Mouse (Mus musculus) c-Kit-positive CD71-positive TER-119-negative erythroid progenitor cells, embryonic 14.5 days (primary cell): Measurements from ENCODE around the gene Ptp4a2.
A peak's percentile ranks its signal among the peaks of the same experiment; 100 is the strongest.

ENCODE experiments used
- DNase-seq: peaks from one replicate; pipeline ENCODE4 v3.0.0-alpha.2; 2013; ENCODE audit warnings: low read depth

Ptp4a2 gene

DNA sequence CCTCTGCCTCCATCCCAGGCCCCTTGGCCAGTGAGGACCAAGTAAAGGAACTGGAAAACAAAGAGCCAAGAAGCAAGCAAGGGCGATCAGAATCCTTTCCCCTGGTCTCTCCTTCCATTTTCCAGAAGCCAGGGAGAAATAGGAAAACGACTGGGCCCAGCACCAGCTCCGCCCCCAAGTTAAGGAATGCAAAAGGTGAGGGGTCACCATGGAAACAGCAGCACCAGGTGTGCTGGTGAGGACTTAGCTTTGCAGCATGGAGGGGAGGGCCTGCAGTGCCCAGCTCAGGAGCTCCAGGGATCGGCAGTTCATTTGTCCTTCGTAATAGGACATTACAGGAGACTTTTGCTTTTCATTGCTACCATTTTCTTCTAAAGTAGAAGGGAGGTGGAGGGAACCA is 13.0 kb upstream of the Ptp4a2 start:
- DNase-seq, result no peak

DNA sequence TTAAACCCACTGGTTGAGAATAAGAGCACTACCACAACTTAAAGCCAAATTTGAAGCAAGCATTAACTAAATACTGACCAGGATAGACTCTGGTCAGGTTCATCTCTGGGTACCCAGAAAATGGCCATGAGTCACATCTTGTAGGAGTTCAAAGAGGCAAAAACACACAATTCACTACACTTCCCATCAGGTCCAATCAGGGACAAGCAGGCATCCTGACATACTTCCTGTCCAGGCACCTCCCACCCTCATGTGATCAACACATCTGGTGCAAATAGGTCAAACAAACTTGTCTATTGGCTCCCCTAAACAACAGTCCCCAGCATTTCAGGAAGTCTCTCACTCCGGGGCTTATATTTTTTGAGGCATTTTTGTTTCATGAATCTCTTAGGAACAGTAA is 7.7 kb upstream of the Ptp4a2 start:
- DNase-seq, result no peak

DNA sequence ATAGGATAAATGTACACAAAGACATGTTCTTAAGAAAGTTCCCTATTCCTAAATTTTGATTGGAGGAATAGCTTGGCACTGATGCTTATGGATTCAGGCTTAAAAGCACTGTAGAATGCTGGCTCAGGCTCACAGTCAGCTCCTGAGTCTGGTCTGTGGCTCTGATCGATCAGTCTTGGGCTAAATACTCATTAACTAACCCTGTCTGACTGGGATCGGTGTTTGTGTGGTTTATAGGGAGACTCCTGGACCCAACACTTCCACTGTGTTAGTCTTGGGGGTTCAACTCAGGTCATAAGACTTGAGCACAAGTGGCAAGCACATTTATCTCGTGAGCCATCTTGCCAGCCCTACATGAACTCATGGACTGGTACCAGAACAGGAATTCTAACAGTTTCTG is 6.0 kb upstream of the Ptp4a2 start:
- no peak for DNase-seq

DNA sequence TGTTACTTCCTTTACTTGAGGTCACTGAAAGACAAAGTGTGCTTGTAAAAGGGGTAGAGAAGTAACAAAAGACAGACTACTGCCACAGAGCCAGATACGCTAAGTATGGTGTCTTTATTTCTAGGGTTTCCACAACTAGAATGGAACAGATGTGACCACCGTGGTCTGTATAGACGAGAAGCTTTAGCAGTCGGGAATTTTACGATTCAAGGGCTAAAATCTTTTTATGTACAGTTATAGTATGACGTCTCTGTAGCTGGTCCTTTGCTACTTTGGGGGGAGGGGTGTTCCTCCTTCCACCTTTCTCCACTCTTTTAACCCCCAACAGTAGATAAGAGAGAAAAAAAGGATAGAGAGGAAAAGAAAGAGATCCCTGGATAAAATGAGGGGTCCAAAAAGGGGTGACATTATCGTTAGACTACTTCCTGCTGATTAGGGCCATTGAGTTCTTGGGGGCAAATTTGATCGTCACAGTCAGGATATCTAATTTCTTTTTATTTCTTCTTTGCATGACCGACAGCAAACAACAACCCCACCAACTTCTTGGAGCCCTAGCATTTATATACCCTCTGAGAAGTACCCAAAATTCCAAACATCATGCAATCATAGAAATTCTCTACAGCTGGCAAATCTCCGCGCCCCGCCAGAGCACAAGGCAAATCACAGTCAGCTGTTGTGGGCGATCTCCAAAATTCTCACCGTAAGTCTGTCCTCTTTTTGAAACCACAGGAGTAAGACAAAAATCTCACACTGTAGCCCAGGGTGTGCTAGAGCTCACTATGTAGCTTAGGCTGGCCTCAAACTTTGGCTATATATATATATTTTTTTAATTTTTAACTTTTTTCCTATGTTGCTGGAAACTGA is 818 bp downstream of the Ptp4a2 start:
- DNase-seq, result no peak

DNA sequence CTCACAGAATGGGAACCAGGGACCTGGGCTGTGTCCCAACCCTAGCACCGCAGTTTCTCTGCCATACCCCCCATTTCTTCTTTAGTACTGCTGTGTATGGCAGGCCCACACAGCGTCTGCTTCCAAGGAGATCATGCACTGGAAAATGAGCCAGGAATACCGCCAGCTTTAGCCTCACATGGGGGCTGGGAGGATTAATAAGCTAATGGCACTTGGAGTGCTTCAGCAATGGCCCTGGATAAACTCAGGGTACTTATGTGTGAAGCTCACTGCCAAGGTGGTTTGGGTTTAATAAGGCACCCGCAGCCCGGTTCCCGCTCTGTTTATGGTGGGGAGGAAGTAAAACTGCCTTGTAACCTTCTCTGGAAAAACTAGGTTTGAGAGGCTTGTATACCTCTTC is 6.6 kb downstream of the Ptp4a2 start:
- no peak for DNase-seq

DNA sequence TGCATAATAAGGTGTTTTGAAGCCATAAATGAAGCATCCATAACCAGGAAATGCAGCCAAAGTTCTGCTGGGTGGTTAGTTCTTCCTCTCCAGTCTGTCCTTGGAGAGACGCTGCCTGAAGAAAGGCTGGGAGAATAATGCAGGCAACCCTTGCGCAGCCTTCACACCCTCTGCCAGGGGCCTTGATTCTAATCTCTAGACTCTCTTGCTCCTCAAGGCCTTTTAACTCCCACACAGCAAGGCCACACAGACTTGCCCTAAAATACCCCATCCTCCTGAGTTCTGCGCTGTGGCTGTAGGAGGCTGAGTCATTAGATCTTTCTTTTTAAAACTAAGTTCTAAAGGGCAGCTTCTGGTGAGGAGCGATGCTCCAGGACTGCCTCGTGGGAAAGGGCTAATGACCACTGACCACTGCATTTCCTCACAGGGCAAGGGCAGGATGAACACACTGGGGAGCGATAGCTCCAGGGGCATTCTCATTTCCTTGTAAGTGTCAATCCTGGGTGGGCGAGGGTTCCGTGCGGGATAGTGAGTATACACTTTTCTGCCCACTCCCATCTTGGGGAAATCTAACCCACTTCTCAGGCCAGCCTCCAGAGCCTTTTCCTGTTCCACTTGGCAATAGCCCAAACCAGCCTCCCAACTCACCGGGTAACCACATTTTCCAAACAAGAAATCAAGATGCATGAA is 7.6 kb downstream of the Ptp4a2 start:
- no peak for DNase-seq

DNA sequence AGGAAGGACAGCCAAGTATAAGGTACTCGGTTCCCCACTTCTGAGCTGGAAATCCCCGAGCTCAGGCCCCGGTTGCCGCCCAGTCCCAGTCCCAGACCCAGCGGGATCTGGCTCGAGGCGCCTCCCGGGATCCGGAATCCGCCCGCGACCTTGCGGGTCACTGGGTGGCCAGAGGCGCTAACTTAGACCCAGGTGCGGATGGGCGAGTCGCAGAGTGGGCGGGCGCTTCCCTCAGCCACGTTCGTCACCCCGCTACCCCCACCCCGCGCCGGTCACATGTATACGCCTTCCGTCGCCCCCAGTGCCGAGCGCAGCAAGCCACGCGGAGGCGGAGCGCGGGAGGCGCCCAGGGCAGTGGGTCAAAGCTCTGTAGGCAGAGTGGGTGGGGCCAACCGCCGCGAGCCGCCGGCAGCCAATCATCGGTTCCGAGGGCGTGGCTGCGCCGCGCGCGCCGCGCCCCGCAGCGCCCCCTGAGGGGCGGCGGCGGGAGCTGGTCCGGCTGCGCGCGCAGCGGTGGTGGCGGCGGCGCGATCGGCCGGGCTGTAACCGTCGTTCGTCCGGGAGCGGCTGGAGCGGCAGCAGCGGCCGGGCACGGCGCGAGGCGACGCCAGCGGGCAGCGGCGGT is 8.8 kb downstream of the Ptp4a2 start:
- peak; percentile 91 for DNase-seq

DNA sequence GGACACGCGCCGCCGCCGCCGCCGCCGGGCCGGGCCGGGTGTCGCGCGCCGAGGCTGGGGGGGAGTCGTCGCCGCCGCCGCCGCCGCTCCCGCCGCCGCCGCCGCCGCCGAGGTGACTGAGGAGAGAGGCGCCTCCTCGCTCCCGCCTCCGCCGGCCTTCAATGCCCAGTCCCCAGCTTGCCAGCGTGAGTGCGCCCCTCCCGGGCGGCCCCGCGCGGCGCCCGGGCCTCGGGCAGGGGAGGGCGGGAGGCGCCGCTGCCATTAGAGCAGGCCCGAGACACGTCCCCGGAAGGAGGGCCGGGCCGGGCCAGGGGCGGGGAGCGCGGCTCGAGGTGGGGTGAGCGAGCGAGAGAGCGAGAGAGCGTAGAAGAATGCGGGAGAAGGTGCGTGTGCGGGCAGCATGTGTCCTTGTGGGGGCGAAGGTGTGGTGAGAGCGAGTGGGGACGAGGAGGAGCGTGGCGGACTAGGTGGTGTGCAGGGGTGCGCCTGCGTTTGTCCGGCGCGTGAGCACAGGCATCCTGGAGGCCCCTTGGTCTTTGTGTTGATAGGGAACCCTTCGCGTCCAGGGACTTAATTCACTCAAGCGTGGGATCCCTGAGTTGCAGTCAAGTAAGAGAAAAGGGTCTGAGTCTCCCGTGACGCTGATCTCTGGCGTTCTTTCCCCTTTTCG is 9.5 kb downstream of the Ptp4a2 start:
- DNase-seq, result no peak

DNA sequence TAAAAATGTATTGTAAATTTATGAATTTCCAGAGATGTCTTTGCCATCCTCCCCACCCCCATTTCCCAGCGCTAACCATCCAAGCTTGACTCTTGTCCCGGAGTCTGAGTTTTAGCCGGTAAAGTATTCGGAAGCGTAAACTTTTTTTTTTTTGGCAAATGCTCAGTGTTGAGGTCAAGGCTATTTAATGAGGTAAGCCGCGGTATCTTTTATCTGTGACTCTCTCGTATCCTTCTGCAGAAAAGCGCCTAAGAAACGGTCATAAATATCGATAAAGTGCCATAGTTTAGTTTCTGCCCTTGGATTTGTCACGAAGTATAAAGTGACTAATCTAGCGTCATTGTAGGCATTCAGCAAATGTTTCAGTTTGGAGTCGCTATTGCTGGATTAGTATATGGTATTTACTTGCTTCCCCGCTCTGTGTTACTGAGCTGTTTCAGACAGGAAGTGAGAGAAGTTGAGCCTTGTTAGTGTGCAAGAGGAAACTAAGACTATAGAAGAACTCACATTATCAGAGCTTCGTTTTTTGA is 10.1 kb downstream of the Ptp4a2 start:
- DNase-seq, result no peak

DNA sequence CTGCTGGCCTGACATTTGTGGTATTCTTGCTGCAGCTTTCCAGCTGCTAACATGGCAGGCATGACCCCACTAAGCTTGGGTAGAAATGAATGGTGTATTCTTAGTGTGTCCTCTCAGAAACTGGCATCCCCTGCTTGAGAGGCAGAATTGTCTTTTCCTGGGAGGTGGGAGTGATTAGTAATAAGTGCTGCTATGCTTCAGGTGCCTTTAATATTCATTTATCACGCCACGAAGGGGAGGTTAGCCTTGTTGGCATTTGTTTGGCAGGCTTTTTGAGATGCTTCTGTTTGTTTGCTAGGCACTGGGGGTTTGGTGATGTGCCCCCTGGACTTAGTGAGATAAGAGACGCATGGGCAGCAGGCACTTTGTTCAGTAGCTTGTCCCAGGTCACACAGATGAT is 11.3 kb downstream of the Ptp4a2 start:
- no peak for DNase-seq

DNA sequence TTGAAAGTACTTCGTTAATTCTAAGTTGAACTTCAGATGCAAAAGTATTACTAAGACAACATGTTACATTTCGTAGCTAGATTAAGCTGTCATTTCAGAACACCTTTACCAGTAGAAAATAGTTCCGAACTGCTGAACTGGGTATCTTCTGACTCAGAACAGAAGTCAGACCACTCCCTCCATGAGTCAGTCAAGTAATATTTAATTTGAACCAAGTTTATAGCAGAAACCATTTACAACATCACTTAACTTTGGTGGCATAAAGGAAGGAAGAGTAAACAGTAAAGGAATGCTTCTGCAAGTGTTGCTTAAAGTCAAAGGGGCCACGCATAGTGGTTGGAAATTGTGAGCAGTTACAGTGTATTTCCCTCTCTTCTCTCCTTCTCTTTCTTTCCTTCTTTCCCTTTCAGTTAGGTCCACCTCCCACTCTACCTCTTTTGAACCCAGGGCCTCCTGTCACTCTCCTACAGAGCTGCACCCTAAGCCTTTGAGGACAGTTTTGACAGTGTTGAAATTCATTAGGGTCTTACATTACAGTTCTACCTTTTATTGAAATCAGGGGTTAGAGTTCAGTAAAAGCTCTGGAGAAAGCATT is 12.3 kb downstream of the Ptp4a2 start:
- no peak for DNase-seq

DNA sequence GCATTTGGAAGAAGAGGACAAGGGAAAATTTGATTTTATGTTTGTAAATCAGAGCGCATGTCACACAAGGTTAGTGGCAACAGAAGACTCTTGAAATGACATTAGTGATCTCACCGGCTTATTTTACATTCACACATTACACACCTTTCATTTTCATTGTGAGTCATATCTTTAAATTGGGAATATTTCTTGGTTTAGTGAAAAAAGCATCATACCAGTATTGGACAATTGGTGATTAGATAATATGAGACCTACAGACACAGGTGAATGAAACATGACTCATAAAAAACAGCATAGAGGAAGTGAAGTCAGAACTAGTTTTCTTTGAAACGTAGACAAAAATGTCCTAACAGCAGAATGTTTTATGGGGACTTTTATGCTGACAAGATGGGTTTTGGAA is 16.6 kb downstream of the Ptp4a2 start:
- no peak for DNase-seq

DNA sequence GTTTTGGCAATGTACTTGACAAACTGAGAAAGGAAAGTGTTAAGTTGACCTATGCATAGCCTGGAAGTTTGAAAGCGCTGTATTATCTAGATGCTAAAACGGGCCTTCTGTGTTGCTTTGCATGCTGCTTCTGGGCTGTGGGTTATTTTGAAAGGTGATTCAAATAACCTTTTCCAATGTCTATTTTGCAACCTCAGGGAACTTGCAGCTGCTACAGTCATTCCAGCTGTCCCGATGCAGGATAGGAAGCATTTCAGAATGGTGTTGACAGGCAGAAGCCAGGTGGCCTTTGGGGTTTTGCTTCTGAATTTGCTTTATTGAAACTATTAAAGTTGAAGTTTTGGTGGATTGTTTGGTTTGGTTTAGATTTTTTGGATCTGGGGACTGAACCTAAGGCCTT is 17.1 kb downstream of the Ptp4a2 start:
- no peak for DNase-seq

DNA sequence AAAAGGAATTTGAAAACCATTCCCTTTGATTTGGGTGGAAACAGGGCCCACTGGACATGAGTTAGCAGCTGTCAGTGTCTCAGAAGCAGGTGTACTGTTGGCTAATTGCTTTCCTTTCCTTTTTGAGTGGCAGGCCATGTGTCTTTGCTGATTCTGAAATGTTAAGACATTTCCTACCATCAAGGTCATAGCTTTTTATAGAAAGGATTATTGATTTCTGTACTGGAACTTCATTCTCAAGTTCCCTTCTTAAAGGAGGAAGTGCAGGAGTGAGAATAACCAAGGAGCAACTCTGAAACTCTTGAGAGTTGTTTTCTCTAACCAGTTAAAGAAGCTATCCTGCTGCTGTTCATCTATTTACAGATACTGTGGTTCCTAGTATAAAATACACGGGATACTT is 18.8 kb downstream of the Ptp4a2 start:
- no peak for DNase-seq

DNA sequence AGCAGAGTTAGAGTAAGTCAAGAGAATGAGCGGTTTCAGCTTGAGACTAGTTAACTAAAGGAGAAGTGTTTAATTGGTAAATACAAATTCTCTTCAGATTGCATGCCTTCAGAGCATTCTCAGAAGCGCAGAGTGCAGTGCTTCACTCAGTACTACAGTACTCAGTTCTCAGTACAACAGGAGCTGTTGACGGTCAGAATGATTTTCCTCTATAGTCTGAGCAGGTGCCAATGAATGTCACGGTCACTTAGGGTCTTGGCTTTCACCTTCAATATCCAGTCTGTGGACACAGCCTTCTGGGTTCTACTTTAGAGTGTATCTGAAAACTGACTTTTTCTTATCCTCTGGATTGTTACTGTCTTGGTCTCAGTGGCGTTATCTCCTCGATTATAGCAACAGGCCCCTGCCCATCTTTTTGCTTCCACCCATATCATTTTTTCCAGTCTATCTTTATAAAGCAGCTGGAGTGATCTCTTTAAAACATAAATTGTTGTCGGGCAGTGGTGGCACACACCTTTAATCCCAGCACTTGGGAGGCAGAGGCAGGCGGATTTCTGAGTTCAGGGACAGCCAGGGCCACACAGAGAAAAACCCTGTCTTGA is 19.4 kb downstream of the Ptp4a2 start:
- no peak for DNase-seq

DNA sequence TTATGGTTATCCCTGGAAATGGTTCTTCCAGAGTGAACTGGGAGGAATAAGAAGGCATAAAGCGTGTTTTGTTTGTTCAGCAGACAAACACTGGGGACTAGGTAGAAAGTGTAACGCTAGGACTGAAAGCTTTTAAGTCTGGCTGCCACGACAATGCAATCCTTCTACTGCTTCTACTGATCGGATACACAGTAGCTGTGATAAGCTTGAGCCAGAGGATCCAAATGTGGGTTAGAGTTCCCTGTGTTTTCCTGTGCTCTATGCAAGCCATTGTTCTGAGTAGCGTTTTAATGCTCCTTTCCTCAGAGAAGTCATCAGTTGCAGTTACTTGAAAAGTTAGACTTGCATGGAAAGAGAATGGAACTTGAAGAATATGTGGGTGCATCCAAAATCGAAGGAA is 23.6 kb downstream of the Ptp4a2 start:
- DNase-seq, result no peak

DNA sequence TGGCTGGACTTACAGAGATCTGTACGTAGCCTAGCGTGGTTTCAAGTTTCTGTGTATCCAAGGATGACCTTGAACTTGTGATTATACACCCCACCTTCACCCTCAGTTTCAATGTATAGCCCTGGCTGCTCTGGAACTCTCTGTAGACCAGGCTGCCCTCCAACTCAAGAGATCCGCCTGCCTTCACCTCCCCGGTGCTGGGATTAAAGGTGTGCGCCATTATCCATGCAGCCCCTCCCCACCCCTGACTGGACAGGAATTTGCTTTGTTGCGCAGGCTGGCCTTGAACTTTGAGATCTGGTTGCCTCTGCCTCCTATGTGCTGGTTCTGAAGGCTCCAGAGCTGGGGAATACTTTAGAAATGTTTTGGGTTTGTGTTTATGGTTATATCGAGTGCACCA is 24.3 kb downstream of the Ptp4a2 start:
- DNase-seq, result no peak

DNA sequence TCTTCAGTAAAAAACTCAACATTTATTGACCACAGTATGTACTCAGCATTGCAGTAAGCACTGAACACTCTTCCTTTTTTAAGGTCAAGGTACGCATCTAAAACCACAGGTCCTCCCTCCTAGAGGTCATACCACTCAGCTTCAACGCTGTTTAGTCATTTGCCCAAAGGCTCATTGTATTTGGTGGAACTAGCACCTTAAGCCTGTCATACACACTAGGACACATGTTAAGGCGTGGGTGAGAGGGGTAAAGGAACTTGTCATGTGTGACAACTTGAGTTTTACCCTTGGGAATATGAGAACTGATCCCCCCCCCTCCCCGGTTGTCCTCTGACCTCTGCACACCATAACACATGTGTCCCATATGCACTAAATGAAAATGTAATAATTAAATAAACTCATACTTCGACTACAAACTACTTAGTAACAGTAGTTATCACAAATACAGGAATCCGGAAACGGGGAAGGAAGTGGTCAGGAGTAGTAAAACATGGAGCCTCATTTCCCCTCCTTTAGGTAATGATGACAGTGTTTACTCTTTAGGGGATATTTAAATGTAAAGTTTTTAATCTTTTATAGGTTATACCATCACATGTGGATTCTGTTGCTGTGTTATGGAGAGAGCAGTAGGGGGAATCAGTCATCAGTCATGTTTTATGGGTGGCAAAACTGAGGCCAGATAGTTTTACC is 29.0 kb downstream of the Ptp4a2 start:
- DNase-seq, result no peak

DNA sequence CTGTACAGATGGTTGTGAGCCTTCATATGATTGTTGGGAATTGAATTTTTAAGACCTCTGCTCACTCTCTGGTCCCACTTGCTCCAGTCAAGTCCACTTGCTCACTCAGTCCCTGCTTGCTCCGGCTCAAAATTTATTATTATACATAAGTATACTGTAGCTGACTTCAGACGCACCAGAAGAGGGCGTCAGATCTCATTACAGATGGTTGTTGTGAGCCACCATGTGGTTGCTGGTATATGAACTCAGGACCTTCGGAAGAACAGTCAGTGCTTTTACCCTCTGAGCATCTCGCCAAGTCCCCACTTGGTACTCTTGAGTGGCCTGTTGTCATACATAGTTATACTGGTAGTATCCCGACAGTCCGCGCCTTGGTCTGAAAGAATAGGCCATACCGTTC is 35.8 kb downstream of the Ptp4a2 start:
- DNase-seq, result no peak

DNA sequence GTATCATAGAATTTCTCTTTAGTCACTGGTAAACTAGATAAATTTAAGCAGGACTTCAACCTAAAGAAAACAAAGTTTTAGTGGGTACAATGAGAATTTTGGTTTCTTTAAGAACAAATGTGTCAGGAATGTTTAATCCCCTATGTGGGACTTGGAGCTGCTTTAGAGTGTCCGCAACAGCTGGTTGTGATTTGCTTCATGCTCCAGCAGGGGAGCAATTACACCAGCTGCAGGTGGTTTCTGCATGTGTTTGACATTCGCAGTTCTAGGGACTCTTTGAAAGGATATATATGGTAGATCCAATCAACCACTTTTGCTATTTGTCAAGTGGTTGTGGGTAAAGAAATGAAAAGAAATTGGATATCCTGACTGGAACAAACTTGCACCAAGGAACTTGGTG is 39.5 kb downstream of the Ptp4a2 start:
- DNase-seq, result no peak

DNA sequence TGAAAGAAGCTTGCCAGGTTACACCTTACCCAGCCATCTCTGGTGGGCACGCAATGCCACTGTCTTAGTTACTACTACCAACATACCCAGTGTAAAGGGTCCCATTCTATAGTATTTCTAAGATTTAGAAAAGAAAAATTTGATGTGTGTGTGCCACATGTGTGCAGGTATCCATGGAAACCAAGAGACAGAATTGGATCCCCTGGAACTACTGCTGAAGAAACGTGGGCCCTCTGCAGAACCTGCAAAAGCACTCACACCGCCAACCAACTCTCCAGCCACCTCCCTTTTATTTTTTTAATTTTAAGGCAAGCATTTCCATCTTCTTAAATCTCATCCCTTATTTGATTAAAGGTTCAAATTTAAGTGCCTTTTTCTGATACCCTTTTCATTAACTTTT is 40.8 kb downstream of the Ptp4a2 start:
- DNase-seq, result no peak
